In the genomic region with DNA sequence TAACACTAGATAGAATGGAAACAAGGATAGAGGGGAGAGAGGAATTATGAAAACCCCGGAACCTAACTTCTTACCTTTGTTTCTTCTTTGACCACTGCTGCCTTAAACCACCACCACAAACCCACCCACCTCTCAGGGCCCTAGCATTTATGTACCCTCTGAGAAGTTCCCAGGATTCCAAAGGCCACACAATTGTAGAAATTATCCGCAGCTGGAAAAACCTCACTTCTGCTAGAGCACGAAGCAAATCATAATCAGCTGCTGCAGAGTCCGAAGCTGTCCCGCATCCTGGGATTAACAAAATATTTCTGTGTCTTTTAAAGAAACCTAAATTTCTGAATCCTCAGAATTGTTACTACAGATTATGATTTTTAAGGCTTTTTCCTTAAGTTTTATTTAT, we compare ENCODE assay signal across 8 mouse cellular contexts. TPM values are rescaled to one million over a fixed set of nuclear protein-coding genes. Genes with fewer than 3 reads are reported as not detected.
DNase-seq lines count a peak whose midpoint lies in the region; ATAC-seq lines count a peak whose summit lies in the region.

Mdm4 (minus strand) TSS at position 101 of the 400 bp plus-strand sequence.

- no peak within 1 kb of the TSS for H3K9ac ChIP-seq in kidney, embryonic 14.5 days (ENCODE audit: low read depth, low read length)

- no peaks in the 10 kb centered on the region for H3K36me3 ChIP-seq in kidney, embryonic 14.5 days (ENCODE audit: control insufficient read depth, insufficient read depth, low read length)

- H3K4me3 ChIP-seq in kidney, embryonic 14.5 days (ENCODE audit: low read length): no peak within 1 kb of the TSS

- peaks cover 5% of the 10 kb centered on the region; the same call in 1 of the 2 replicates for H3K4me1 ChIP-seq in kidney, embryonic 14.5 days (ENCODE audit: control insufficient read depth, insufficient read depth, low read length)

- H3K9me3 ChIP-seq in kidney, embryonic 14.5 days (ENCODE audit: control insufficient read depth, low read length): no peaks in the 10 kb centered on the region

- ATAC-seq in kidney, embryonic 14.5 days (ENCODE audit: low FRiP score, low TSS enrichment): no peak
- no peak for ATAC-seq in inflammation-experienced regulatory T-cells, adult 6 months
- ATAC-seq in megakaryocyte, adult 5-6 weeks (ENCODE audit: poor library complexity, severe bottlenecking): no peak

- H3K27ac ChIP-seq in kidney, embryonic 14.5 days (ENCODE audit: low read depth, low read length): no peak within 1 kb of the TSS

- H3K4me2 ChIP-seq in kidney, embryonic 14.5 days (replicated peaks; ENCODE audit: low read depth, low read length): no peak within 1 kb of the TSS

- 94% methylated on average over 5 of the region's 5 CpGs for WGBS in kidney, embryonic 14.5 days

- H3K27me3 ChIP-seq in kidney, embryonic 14.5 days (ENCODE audit: control insufficient read depth, insufficient read depth, low read length): no peaks in the 10 kb centered on the region

- DNase-seq in kidney, postnatal 4 days: no peak
- no peak for DNase-seq in adrenal gland, postnatal 36 days
- no peak for DNase-seq in gastrocnemius, postnatal 25 days
- DNase-seq in spleen, postnatal 4 days (ENCODE audit: low spot score in 2 of 2): no peak
- DNase-seq in right cerebral cortex, adult 2 months (ENCODE audit: low spot score in 2 of 2): no peak

RNA-seq across cellular contexts. Expression of gene Mdm4, which starts in this region (rescaled TPM):
- polyA plus RNA-seq in kidney, embryonic 14.5 days (2014; fragmentation: Nextera tagmentation; extraction: Ambion mirVana): 36.0 and 57.6 TPM in 2 replicates
- total RNA-seq in adrenal gland, postnatal 36 days (2021): 10 to 100 TPM; 66.4 to 83.1 TPM
- total RNA-seq in gastrocnemius, postnatal 25 days (2021): 10 to 100 TPM; 26.6 to 29.2 TPM
- 100 to 1,000 TPM in 1 of 3 experiments, 10 to 100 TPM in 2; 94.1 to 139 (median 98.6) TPM for polyA plus RNA-seq in inflammation-experienced regulatory T-cells, adult 6 months (2017; shearing (Covaris generic))
- 66.6 and 69.0 TPM in 2 replicates for total RNA-seq in megakaryocyte, adult 5-6 weeks (2015)
- total RNA-seq in megakaryocyte, adult 5-6 weeks (2017): 88.5 and 97.9 TPM in 2 replicates
